Mouse (Mus musculus) forebrain, embryonic 11.5 days (tissue): ENCODE measurements around the gene Gm21974. TPM values are rescaled to one million over a fixed set of nuclear protein-coding genes. Genes with fewer than 3 reads are reported as not detected.
"Not testable (repeated sequence)": the region's sequence is repeated elsewhere in the genome, so short reads cannot be mapped to it uniquely, and the experiment has no call there.

ENCODE experiments used
- ATAC-seq: fragments of 200-750 bp; cut with Nextera tagmentation; replicated peaks from 2 replicates; pipeline ENCODE4 v1.8.0; 2017; ENCODE audit warnings: moderate TSS enrichment; ENCODE audit not compliant: low FRiP score
- DNase-seq: peaks from one replicate; pipeline ENCODE4 v3.0.0-alpha.2; 2017; ENCODE audit warnings: low spot score
- H3K27ac ChIP-seq: fragments of 300-500 bp; sonication (generic); 2 replicates; pipeline ENCODE4 v1.5.1; 2014; ENCODE audit warnings: low read depth, low read length
- H3K27me3 ChIP-seq: fragments of 300-500 bp; sonication (generic); 2 replicates; pipeline ENCODE4 v1.6.1; 2014; ENCODE audit warnings: mild to moderate bottlenecking, low read length, mixed read lengths; ENCODE audit not compliant: control insufficient read depth, insufficient read depth
- H3K36me3 ChIP-seq: fragments of 300-500 bp; sonication (generic); 2 replicates; pipeline ENCODE4 v1.6.1; 2014; ENCODE audit warnings: mild to moderate bottlenecking, low read length, moderate library complexity, mixed read lengths; ENCODE audit not compliant: control insufficient read depth, insufficient read depth
- H3K4me1 ChIP-seq: fragments of 300-500 bp; sonication (generic); replicated peaks from 2 replicates; pipeline ENCODE4 v1.6.1; 2014; ENCODE audit warnings: low read length, mixed read lengths; ENCODE audit not compliant: control insufficient read depth, insufficient read depth
- H3K4me2 ChIP-seq: fragments of 300-500 bp; sonication (generic); 2 replicates; pipeline ENCODE4 v1.6.1; 2014; ENCODE audit warnings: low read depth, mild to moderate bottlenecking, low read length, moderate library complexity, mixed read lengths; ENCODE audit not compliant: severe bottlenecking
- H3K4me3 ChIP-seq: fragments of 300-500 bp; sonication (generic); 2 replicates; pipeline ENCODE4 v1.5.1; 2014; ENCODE audit warnings: low read depth, low read length
- H3K9ac ChIP-seq: fragments of 300-500 bp; sonication (generic); 2 replicates; pipeline ENCODE4 v1.6.1; 2014; ENCODE audit warnings: low read length
- H3K9me3 ChIP-seq: fragments of 300-500 bp; sonication (generic); 2 replicates; pipeline ENCODE4 v1.6.1; 2016; ENCODE audit warnings: low read length, mixed read lengths; ENCODE audit not compliant: control insufficient read depth
- WGBS: fragments of 180-500 bp; shearing (Covaris S2); extraction: QIAGEN DNeasy Blood & Tissue Kit; methylation state at CpG from one replicate; pipeline ENCODE4 v1.1.7; 2014; 5-methylcytosine and 5-hydroxymethylcytosine counted together
- polyA plus RNA-seq: library from polyadenylated mRNA; unstranded; fragments of >200 nt; fragmentation: Nextera tagmentation; extraction: Ambion mirVana; gene quantifications from 2 replicates; pipeline ENCODE4 v1.2.1, GENCODE M21; 2014

Gm21974 gene
- polyA plus RNA-seq, 1 experiment from 2014 or later = not detected

- 93% methylated on average over 2 of the region's 2 CpGs for WGBS
- DNase-seq, H3K4me1 ChIP-seq, H3K36me3 ChIP-seq, H3K27me3 ChIP-seq, ATAC-seq, H3K4me3 ChIP-seq, H3K27ac ChIP-seq, H3K9ac ChIP-seq, H3K4me2 ChIP-seq, H3K9me3 ChIP-seq: not testable (repeated sequence)
Observed at GRCm38 (mm10) chr7:127840031-127840430, 55.2 kb downstream of the Gm21974 start.

GRCm38 (mm10) chr7:127837878-127838277 lies 57.4 kb downstream of the Gm21974 start:
- not testable (repeated sequence) for H3K4me2 ChIP-seq, H3K36me3 ChIP-seq, H3K27me3 ChIP-seq, H3K9me3 ChIP-seq, DNase-seq, H3K9ac ChIP-seq, H3K4me1 ChIP-seq, H3K4me3 ChIP-seq, H3K27ac ChIP-seq, ATAC-seq
- WGBS = 72% methylated on average over 4 of the region's 4 CpGs

- H3K9me3 ChIP-seq = no peaks in the 10 kb centered on the region
- no peak overlapping the region for H3K9ac ChIP-seq
- H3K36me3 ChIP-seq = no peaks in the 10 kb centered on the region
- no peak overlapping the region for H3K27ac ChIP-seq
- no peak overlapping the region for H3K4me3 ChIP-seq
- DNase-seq = no peak
- H3K4me2 ChIP-seq = no peak overlapping the region
- H3K4me1 ChIP-seq = peaks cover 6% of the 10 kb centered on the region; the same call in 1 of the 2 replicates
- ATAC-seq = no peak
- WGBS = 88% methylated on average over 5 of the region's 5 CpGs
- no peaks in the 10 kb centered on the region for H3K27me3 ChIP-seq
Observed at GRCm38 (mm10) chr7:127837473-127837872, 57.8 kb downstream of the Gm21974 start.

Other genes starting within 250 kb of the Gm21974 start
- 59.5 and 65.8 TPM in 2 replicates for gene Bcl7c, start 186.5 kb downstream of the Gm21974 start, polyA plus RNA-seq
- 7.2 and 9.5 TPM in 2 replicates for gene Ctf1, start 182.7 kb downstream of the Gm21974 start, polyA plus RNA-seq
- 0.63 TPM in 1 of 2 replicates, not detected in the other for gene Ctf2, start 163.3 kb downstream of the Gm21974 start, polyA plus RNA-seq
- gene Fbxl19, start 150.9 kb downstream of the Gm21974 start, polyA plus RNA-seq = 7.9 and 9.7 TPM in 2 replicates
- gene Orai3, start 125.6 kb downstream of the Gm21974 start, polyA plus RNA-seq = 6.6 and 7.1 TPM in 2 replicates
- gene Setd1a, start 118.8 kb downstream of the Gm21974 start, polyA plus RNA-seq = 28.8 and 30.7 TPM in 2 replicates
- not detected in 2 replicates for gene Gm49388, start 109.8 kb downstream of the Gm21974 start, polyA plus RNA-seq
- 6.5 and 7.9 TPM in 2 replicates for gene Hsd3b7, start 94.8 kb downstream of the Gm21974 start, polyA plus RNA-seq
- 10.1 and 13.2 TPM in 2 replicates for gene Stx4a, start 71.2 kb downstream of the Gm21974 start, polyA plus RNA-seq
- gene Stx1b, start 70.9 kb downstream of the Gm21974 start, polyA plus RNA-seq = 11.1 and 13.0 TPM in 2 replicates
- 26.2 and 26.8 TPM in 2 replicates for gene Zfp646, start 19.2 kb downstream of the Gm21974 start, polyA plus RNA-seq
- gene Zfp668, start 18.6 kb downstream of the Gm21974 start, polyA plus RNA-seq = 32.6 and 32.9 TPM in 2 replicates
- gene Prss53, start 4.5 kb downstream of the Gm21974 start, polyA plus RNA-seq = 0.56 and 0.91 TPM in 2 replicates
- 47.8 and 48.9 TPM in 2 replicates for gene Vkorc1, start 163 bp upstream of the Gm21974 start, polyA plus RNA-seq
- gene Bckdk, start 8.6 kb upstream of the Gm21974 start, polyA plus RNA-seq = 102 and 139 TPM in 2 replicates
- 55.9 and 58.3 TPM in 2 replicates for gene Kat8, start 17.1 kb upstream of the Gm21974 start, polyA plus RNA-seq
- gene Prss8, start 34.6 kb upstream of the Gm21974 start, polyA plus RNA-seq = 1.8 and 3.1 TPM in 2 replicates
- gene Prss36, start 51.3 kb upstream of the Gm21974 start, polyA plus RNA-seq = 10.4 and 10.7 TPM in 2 replicates
- gene Fus, start 72.0 kb upstream of the Gm21974 start, polyA plus RNA-seq = 44.7 and 62.6 TPM in 2 replicates
- 4.2 and 7.0 TPM in 2 replicates for gene Pycard, start 98.4 kb upstream of the Gm21974 start, polyA plus RNA-seq
- not detected in 2 replicates for gene Trim72, start 108.5 kb upstream of the Gm21974 start, polyA plus RNA-seq
- 0.40 and 0.57 TPM in 2 replicates for gene Itgam, start 167.2 kb upstream of the Gm21974 start, polyA plus RNA-seq
- not detected in 2 replicates for gene Gm49368, start 167.2 kb upstream of the Gm21974 start, polyA plus RNA-seq
- not detected in 2 replicates for gene Itgax, start 234.1 kb upstream of the Gm21974 start, polyA plus RNA-seq